Mouse (Mus musculus) forebrain, embryonic 15.5 days (tissue): Measurements from ENCODE around the gene 5530401A14Rik. TPM values are rescaled to one million over a fixed set of nuclear protein-coding genes. Genes with fewer than 3 reads are reported as not detected.

ENCODE experiments used
- ATAC-seq: fragments of 200-750 bp; cut with Nextera tagmentation; replicated peaks from 2 replicates; pipeline ENCODE4 v1.8.0; 2017; ENCODE audit warnings: mild to moderate bottlenecking, moderate TSS enrichment, moderate library complexity
- H3K27ac ChIP-seq: fragments of 300-500 bp; sonication (generic); replicated peaks from 2 replicates; pipeline ENCODE4 v1.5.1; 2015; ENCODE audit warnings: mild to moderate bottlenecking, inconsistent platforms
- H3K27me3 ChIP-seq: fragments of 300-500 bp; sonication (generic); 2 replicates; pipeline ENCODE4 v1.6.1; 2015; ENCODE audit warnings: inconsistent platforms
- H3K36me3 ChIP-seq: fragments of 300-500 bp; sonication (generic); 2 replicates; pipeline ENCODE4 v1.6.1; 2015; ENCODE audit warnings: mild to moderate bottlenecking, inconsistent platforms
- H3K4me1 ChIP-seq: fragments of 300-500 bp; sonication (generic); 2 replicates; pipeline ENCODE4 v1.6.1; 2015; ENCODE audit warnings: inconsistent platforms
- H3K4me2 ChIP-seq: fragments of 300-500 bp; sonication (generic); replicated peaks from 2 replicates; pipeline ENCODE4 v1.6.1; 2015; ENCODE audit warnings: mild to moderate bottlenecking, inconsistent platforms
- H3K4me3 ChIP-seq: fragments of 300-500 bp; sonication (generic); 2 replicates; pipeline ENCODE4 v1.5.1; 2015; ENCODE audit warnings: mild to moderate bottlenecking, inconsistent platforms
- H3K9ac ChIP-seq: fragments of 300-500 bp; sonication (generic); replicated peaks from 2 replicates; pipeline ENCODE4 v1.6.1; 2015; ENCODE audit warnings: mild to moderate bottlenecking, inconsistent platforms
- H3K9me3 ChIP-seq: fragments of 300-500 bp; sonication (generic); 2 replicates; pipeline ENCODE4 v1.6.1; 2016; ENCODE audit warnings: inconsistent platforms
- WGBS: fragments of 180-500 bp; shearing (Covaris S2); methylation state at CpG from one replicate; pipeline ENCODE4 v1.1.7; 2015; ENCODE audit warnings: mixed read lengths; 5-methylcytosine and 5-hydroxymethylcytosine counted together
- polyA plus RNA-seq: library from polyadenylated mRNA; unstranded; fragments of >200 nt; fragmentation: Nextera tagmentation; extraction: Ambion mirVana; gene quantifications from 2 replicates; pipeline ENCODE4 v1.2.1, GENCODE M21; 2015

Gene 5530401A14Rik
- polyA plus RNA-seq, result 0.19 and 0.43 TPM in 2 replicates

DNA sequence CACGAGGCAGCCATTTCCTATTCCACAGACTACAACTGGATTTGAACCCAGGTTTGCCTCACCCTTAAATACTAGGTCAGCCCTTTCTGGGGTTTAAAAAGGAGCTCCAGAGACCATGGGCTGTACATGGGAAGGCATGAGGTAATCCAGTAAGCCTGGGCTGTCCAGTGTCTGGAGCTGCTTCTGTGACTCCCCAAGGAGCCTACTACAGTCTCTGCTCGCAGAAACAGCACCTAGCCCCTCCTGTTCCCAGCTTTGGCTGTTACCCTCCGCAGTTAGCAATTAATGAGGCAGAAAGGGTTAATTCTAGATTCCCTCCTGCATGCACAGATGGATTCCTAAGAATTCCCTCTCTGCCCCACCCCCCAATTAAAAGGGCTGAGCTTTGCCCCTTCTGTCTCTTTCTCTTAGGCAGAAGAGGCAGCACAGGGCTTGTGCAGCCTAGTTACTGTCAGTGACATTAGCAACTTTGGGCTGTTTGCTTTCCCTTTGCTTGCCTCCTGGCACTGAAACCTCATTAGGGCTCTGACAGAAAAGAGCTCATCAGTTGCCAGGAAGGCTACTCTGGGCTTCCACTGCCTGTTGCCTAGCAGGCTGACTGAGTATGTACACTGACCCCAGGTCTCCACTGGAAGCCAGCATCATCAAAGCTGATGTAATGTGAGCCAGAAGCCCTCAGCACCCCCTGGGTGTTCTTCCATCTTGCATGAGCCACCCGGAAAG, at the start of gene 5530401A14Rik:
TSS of gene 5530401A14Rik (plus strand) at position 424 of the 723 bp plus-strand sequence.
- no peaks in the 10 kb centered on the region for H3K27me3 ChIP-seq
- ATAC-seq, result peak; percentile 93
- no peak within 1 kb of the TSS for H3K9ac ChIP-seq
- H3K4me3 ChIP-seq, result no peak within 1 kb of the TSS
- no peaks in the 10 kb centered on the region for H3K36me3 ChIP-seq
- H3K9me3 ChIP-seq, result no peaks in the 10 kb centered on the region
- peaks cover 25% of the 10 kb centered on the region for H3K4me1 ChIP-seq
- peak within 1 kb of the TSS; percentile 40; the same call in 1 of the 2 replicates for H3K27ac ChIP-seq
- no peak within 1 kb of the TSS for H3K4me2 ChIP-seq
- WGBS, result 21% methylated on average over 4 of the region's 4 CpGs

DNA sequence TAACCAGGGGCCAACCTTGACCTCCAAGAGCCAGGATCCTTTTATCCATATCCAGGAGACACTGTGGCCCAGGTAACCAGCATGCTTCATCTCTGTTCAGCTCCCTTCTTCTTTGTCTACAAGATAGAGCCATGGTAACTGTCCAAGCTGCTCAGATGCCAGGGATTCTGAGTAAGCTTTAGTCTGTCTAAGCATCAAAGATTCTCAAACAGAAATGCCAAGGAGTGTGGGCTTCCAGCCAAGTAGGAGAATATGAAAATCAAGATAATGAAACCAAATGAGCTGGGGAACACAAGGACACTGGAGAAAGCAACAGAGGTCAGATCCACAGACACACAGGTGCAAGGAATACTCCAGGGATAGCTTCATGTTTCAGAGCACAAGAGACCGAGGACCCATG, 45.7 kb upstream of the 5530401A14Rik start:
- Histone ChIP-seq H3K9ac (no peak overlapping the region), H3K36me3 (no peaks in the 10 kb centered on the region), H3K4me2 (no peak overlapping the region), H3K4me1 (0 out of 2 replicates have a peak, but pooled peaks cover 3% of the 10 kb centered on the region), H3K27ac (no peak overlapping the region), H3K4me3 (no peak overlapping the region), H3K9me3 (no peaks in the 10 kb centered on the region), H3K27me3 (no peaks in the 10 kb centered on the region)
- no peak for ATAC-seq
- WGBS, result 90% methylated on average over 1 of the region's 1 CpGs

DNA sequence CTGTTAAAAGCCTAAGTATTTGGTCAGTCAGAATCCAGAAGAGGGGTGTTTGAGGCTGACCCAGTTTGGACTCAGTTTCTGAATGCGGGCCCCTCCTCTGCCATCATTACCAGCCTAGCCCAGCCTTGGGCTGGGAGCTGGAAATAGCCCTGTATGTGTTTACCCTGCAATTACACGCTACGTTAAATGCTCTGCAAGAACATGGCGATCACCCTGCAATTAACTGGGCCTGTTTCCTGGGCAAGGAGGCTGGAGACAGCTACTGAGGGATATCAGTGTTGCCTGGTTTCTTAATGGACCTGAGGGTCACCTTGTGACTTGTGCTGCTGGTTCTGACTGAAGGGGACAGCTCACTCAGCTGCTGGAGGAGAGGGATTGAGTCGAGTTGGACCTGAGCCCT, 43.9 kb upstream of the 5530401A14Rik start:
- no peak for ATAC-seq
- WGBS, result 47% methylated on average over 5 of the region's 5 CpGs
- H3K4me2 ChIP-seq, result no peak overlapping the region
- H3K36me3 ChIP-seq, result no peaks in the 10 kb centered on the region
- H3K9me3 ChIP-seq, result no peaks in the 10 kb centered on the region
- no peaks in the 10 kb centered on the region for H3K27me3 ChIP-seq
- H3K4me3 ChIP-seq, result no peak overlapping the region
- H3K9ac ChIP-seq, result no peak overlapping the region
- H3K4me1 ChIP-seq, result 0 out of 2 replicates have a peak, but pooled peaks cover 3% of the 10 kb centered on the region
- H3K27ac ChIP-seq, result no peak overlapping the region

DNA sequence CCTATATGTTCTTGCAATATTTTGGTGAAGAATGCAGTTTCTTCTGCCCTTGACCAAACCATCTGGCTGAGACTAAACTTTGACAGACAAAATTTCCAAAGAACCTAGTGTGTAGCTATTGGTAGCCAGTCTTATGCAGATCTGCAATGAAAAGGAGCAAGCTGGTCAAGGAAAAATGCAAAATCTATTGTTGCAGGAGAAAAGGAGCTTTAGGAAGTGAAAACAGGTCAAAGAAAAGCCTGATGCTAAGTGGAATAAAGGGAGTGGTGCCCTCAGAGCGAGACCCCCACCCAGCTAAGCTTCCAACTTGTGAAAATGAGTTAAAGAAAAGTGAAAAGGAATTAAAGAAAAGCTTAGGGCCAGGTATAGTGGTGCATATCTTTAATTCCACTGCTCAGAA, 28.1 kb upstream of the 5530401A14Rik start:
- Histone ChIP-seq H3K4me1 (no peaks in the 10 kb centered on the region), H3K36me3 (no peaks in the 10 kb centered on the region), H3K4me2 (no peak overlapping the region), H3K9ac (no peak overlapping the region), H3K4me3 (no peak overlapping the region), H3K27ac (no peak overlapping the region), H3K27me3 (no peaks in the 10 kb centered on the region), H3K9me3 (no peaks in the 10 kb centered on the region)
- ATAC-seq, result no peak
- 26% methylated on average over 1 of the region's 1 CpGs for WGBS

DNA sequence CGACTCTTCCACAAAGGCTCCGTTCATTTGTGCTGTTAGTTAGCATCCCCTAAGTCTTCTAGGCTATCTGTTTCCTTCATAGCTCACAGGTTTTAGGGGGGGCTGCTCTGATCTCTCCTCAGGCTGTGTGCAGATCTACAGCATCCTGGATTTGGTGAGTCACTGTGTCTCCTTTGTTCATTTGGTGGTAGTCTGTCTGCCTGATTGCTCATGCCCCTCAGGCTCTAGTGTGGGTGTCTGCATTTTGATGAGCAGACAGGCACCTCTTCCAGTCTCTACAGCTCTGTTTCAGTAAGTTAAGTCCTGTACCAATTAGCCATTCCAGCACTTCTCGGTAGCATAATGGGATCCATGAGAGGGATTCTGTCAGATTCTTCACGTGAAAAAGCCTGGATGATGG, 22.0 kb upstream of the 5530401A14Rik start:
- no peak overlapping the region for H3K9ac ChIP-seq
- WGBS, result 45% methylated on average over 4 of the region's 4 CpGs
- H3K9me3 ChIP-seq, result no peaks in the 10 kb centered on the region
- no peak for ATAC-seq
- H3K36me3 ChIP-seq, result no peaks in the 10 kb centered on the region
- no peak overlapping the region for H3K4me3 ChIP-seq
- no peaks in the 10 kb centered on the region for H3K4me1 ChIP-seq
- H3K4me2 ChIP-seq, result no peak overlapping the region
- no peak overlapping the region for H3K27ac ChIP-seq
- no peaks in the 10 kb centered on the region for H3K27me3 ChIP-seq

DNA sequence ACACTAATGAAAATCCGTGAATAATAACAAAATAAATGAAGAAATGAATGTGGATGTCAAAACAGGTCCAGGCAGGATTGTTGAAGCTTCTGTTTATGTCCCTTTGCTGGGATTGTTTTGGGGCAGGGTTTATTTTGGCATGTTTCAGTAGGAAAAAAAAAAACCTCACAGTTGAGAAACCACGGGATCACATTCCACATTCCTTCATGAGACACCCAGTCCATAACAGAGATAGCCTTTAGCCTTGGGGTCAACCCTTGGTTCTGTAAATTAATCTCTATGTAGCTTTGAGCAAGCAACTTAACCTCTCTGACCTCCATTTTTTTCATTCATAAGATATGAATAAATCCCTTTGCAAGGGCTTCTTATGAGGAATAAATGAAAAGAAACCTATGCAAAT, 19.5 kb upstream of the 5530401A14Rik start:
- H3K27me3 ChIP-seq, result no peaks in the 10 kb centered on the region
- H3K9ac ChIP-seq, result no peak overlapping the region
- no peaks in the 10 kb centered on the region for H3K36me3 ChIP-seq
- WGBS, result 67% methylated on average over 2 of the region's 2 CpGs
- no peaks in the 10 kb centered on the region for H3K9me3 ChIP-seq
- 0 out of 2 replicates have a peak, but pooled peaks cover 9% of the 10 kb centered on the region for H3K4me1 ChIP-seq
- no peak overlapping the region for H3K4me3 ChIP-seq
- ATAC-seq, result no peak
- no peak overlapping the region for H3K27ac ChIP-seq
- no peak overlapping the region for H3K4me2 ChIP-seq

DNA sequence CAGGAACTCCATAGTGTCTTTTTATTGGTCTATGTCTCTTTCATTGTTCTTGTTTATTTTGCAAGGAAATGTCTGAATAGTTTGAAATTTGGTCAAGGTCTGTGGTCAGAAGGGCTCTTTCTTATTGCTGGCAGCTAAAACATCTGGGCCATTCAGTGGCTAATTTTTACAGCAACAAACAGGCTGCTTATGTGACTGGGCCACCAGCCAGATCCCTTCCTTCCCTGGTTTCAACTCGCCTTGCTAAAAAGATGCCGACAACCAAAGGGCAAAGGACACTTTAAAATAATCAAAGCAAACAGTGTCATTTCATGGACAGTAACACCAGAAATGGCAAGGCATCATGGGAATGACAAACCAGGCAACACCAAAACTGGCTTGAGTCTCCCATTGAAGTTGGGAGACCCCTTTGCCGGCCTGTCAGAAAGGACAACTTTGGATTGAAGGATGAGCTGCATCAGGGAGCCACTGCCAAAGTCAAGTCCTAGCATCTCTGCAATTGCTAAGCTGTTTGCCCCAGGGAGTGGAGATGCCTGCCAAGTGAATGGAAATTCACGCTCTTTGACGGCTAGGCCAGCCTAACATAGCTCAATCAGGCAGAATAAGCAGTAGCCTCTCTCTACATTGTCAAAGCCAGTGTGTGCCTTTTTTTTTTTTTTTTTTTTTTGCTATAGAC, 15.3 kb upstream of the 5530401A14Rik start:
- no peak overlapping the region for H3K27ac ChIP-seq
- H3K4me2 ChIP-seq, result no peak overlapping the region
- ATAC-seq, result no peak
- WGBS, result 40% methylated on average over 5 of the region's 5 CpGs
- no peaks in the 10 kb centered on the region for H3K9me3 ChIP-seq
- H3K27me3 ChIP-seq, result no peaks in the 10 kb centered on the region
- no peak overlapping the region for H3K4me3 ChIP-seq
- no peak overlapping the region for H3K9ac ChIP-seq
- no peaks in the 10 kb centered on the region for H3K36me3 ChIP-seq
- 0 out of 2 replicates have a peak, but pooled peaks cover 9% of the 10 kb centered on the region for H3K4me1 ChIP-seq

DNA sequence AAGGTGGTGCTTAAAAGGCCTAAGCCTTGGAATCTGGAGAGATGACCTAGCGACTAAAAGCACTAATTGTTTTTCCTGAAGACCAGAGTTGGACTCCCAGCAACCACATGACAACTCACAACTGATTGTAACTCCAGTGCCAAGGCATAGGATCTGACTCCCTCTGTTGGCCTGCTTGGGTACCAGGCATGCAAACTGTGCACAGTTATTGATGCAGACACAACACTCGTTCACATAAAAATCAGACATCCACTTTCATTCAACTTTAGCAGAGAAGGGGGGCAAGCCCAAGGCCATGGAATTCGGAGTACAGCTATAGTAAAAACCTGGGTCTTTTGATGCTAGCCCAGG, 14.8 kb upstream of the 5530401A14Rik start:
- Histone ChIP-seq H3K4me1 (peaks cover 13% of the 10 kb centered on the region; the same call in 1 of the 2 replicates), H3K9ac (no peak overlapping the region), H3K27ac (no peak overlapping the region), H3K27me3 (no peaks in the 10 kb centered on the region), H3K4me2 (no peak overlapping the region), H3K36me3 (no peaks in the 10 kb centered on the region), H3K4me3 (no peak overlapping the region), H3K9me3 (no peaks in the 10 kb centered on the region)
- ATAC-seq, result no peak
- 62% methylated on average over 3 of the region's 3 CpGs for WGBS

DNA sequence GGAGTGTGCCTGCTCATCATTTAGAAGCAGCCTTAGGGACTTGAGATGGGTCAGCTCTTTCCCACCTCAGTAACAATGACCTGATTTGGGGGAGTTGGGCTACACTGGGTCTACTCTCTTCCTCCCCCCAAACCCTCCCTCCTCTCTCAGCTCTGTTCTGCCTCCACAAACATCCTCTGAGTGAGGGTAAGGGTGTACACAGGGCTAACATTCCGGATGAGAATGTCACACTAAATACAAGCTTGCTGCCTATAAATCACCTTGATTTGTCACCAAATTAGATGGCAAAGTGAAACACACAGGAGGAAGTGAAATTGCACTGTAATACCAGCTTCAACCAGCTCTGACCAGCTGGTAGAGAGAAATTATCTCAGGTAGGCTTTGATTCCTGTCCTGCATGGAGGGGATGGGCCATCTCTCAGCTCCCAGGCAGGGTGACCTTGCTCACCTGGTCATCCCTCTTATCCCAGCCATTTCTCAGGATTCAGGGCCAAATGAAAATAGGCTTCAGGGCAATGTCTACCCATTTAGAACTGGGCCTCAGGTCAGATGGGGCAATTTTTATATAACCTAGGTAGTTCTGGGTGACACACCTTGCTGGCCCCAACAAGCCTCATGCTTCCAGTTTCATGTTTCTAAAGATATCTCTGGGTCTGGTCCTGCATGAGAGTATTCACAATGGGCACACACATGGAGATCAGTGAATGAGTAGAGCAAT, 12.5 kb upstream of the 5530401A14Rik start:
- Histone ChIP-seq H3K27me3 (no peaks in the 10 kb centered on the region), H3K9ac (no peak overlapping the region), H3K4me1 (peaks cover 14% of the 10 kb centered on the region; the same call in 1 of the 2 replicates), H3K4me3 (no peak overlapping the region), H3K9me3 (no peaks in the 10 kb centered on the region), H3K36me3 (no peaks in the 10 kb centered on the region), H3K27ac (no peak overlapping the region), H3K4me2 (no peak overlapping the region)
- WGBS, result 90% methylated on average over 1 of the region's 1 CpGs
- no peak for ATAC-seq

DNA sequence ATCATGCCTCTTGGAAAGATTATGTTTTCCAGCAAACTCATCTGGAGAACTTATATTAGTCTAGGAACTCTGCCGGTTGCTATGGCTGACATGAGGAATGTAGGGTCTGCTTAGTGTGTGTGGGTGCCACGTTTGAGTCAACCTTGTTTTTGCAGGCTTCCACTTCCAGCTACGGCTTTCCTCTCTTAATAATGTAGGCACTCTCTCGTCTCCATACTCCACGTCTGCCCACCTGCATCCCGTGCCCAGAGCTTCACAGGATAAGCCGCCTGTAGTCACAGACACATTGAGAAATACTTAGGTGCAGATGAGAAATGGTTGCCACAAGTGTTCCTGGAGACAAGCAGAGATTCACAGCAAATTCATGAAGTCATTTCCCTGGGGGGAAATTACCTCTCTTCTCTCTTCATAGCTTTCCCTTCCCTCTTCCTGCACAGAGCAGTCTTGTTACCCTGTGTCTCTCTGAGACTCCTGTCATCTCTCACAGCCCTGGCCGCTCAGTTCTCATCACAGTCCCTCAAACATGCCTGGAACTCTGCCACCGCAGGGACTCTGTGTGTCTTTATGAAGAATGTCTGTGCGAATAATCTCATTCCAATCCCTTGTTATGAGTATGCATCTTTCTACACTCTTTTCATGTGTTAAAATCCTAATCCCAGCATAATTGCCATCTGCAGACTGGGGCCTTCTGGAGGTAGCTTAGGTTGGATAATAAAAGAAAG, 5.3 kb downstream of the 5530401A14Rik start:
- no peak overlapping the region for H3K27ac ChIP-seq
- no peak for ATAC-seq

DNA sequence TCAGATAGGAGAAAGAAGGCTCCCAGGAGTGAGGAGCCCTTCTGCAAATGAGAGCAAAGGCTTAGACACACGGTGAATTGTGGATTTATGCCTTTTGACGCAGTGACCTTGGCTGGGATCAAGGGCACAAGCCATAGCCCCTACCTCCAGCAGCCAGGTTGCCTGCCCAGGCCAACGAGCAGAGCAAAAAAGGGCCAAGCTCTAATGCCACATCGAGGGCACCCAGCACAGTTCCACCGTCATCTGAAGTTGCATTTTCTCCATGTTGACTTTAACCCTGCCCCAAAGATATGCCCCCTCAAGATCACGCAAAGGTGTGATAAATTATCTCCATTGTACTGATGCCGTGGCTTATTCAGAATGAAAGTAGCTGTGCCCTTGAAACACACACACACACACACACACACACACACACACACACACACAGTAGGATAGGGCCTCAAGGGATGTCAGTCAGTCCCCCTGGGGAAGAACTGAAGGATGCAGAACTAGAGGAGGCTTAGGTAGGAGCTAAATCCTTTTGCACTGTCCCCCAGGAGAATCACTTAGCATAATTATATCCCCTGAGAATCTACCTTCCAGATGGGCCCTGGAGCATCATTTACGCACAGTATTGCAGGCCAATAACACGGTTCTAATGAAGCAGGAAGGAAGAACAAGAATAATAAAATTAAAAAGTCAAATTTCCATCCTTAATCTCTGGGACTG, 11.2 kb downstream of the 5530401A14Rik start:
- no peak for ATAC-seq
- Histone ChIP-seq H3K4me2 (no peak overlapping the region), H3K9ac (no peak overlapping the region), H3K27ac (no peak overlapping the region), H3K9me3 (no peaks in the 10 kb centered on the region), H3K27me3 (no peaks in the 10 kb centered on the region), H3K4me1 (no peaks in the 10 kb centered on the region), H3K36me3 (no peaks in the 10 kb centered on the region), H3K4me3 (no peak overlapping the region)
- WGBS, result 59% methylated on average over 9 of the region's 9 CpGs

More for the DNA sequence above, 5.3 kb downstream of the 5530401A14Rik start:
- no peaks in the 10 kb centered on the region for H3K27me3 ChIP-seq
- 41% methylated on average over 10 of the region's 10 CpGs for WGBS
- no peaks in the 10 kb centered on the region for H3K36me3 ChIP-seq
- H3K4me1 ChIP-seq, result peaks cover 17% of the 10 kb centered on the region
- H3K9ac ChIP-seq, result no peak overlapping the region
- no peaks in the 10 kb centered on the region for H3K9me3 ChIP-seq
- H3K4me2 ChIP-seq, result no peak overlapping the region
- H3K4me3 ChIP-seq, result no peak overlapping the region
